Mouse (Mus musculus) kidney, postnatal 0 days (tissue): ENCODE measurements around the gene Creb5. TPM values are rescaled to one million over a fixed set of nuclear protein-coding genes. Genes with fewer than 3 reads are reported as not detected.

Source experiments
- ATAC-seq: fragments of 200-750 bp; cut with Nextera tagmentation; replicated peaks from 2 replicates; pipeline ENCODE4 v1.8.0; 2017; ENCODE audit warnings: low read depth, moderate number of reproducible peaks, moderate TSS enrichment, moderate library complexity; ENCODE audit not compliant: low FRiP score
- DNase-seq: peaks from one replicate; pipeline ENCODE4 v3.0.0-alpha.2; 2016; ENCODE audit warnings: low spot score
- H3K27ac ChIP-seq: fragments of 300-500 bp; sonication (generic); 2 replicates; pipeline ENCODE4 v1.5.1; 2014; ENCODE audit warnings: mild to moderate bottlenecking
- H3K27me3 ChIP-seq: fragments of 300-500 bp; sonication (generic); 2 replicates; pipeline ENCODE4 v1.6.1; 2014; ENCODE audit warnings: low read length, mixed read lengths; ENCODE audit not compliant: insufficient read depth
- H3K36me3 ChIP-seq: fragments of 300-500 bp; sonication (generic); 2 replicates; pipeline ENCODE4 v1.6.1; 2014; ENCODE audit warnings: low read length, mixed read lengths; ENCODE audit not compliant: insufficient read depth
- H3K4me1 ChIP-seq: fragments of 300-500 bp; sonication (generic); replicated peaks from 2 replicates; pipeline ENCODE4 v1.6.1; 2014; ENCODE audit warnings: antibody characterized with exemption, low read length, mixed read lengths; ENCODE audit not compliant: insufficient read depth
- H3K4me2 ChIP-seq: fragments of 300-500 bp; sonication (generic); 2 replicates; pipeline ENCODE4 v1.6.1; 2014; ENCODE audit warnings: mild to moderate bottlenecking, low read length, moderate library complexity, mixed read lengths
- H3K4me3 ChIP-seq: fragments of 300-500 bp; sonication (generic); replicated peaks from 2 replicates; pipeline ENCODE4 v1.5.1; 2014; ENCODE audit warnings: low read depth, low read length
- H3K9ac ChIP-seq: fragments of 300-500 bp; sonication (generic); 2 replicates; pipeline ENCODE4 v1.6.1; 2014; ENCODE audit warnings: low read depth, low read length
- H3K9me3 ChIP-seq: fragments of 300-500 bp; sonication (generic); replicated peaks from 2 replicates; pipeline ENCODE4 v1.6.1; 2016; ENCODE audit warnings: low read length, inconsistent platforms, mixed read lengths
- CTCF ChIP-seq: IDR thresholded peaks from 2 replicates; pipeline ENCODE4 v1.5.1; 2016; ENCODE audit warnings: antibody characterized with exemption, low read depth, mild to moderate bottlenecking, moderate library complexity
- WGBS: fragments of 180-500 bp; shearing (Covaris S2); extraction: QIAGEN DNeasy Blood & Tissue Kit; methylation state at CpG from one replicate; pipeline ENCODE4 v1.1.7; 2014; 5-methylcytosine and 5-hydroxymethylcytosine counted together
- polyA plus RNA-seq: library from polyadenylated mRNA; unstranded; fragments of >200 nt; fragmentation: Nextera tagmentation; extraction: Ambion mirVana; gene quantifications from 2 replicates; pipeline ENCODE4 v1.2.1, GENCODE M21; 2015

Gene Creb5
- polyA plus RNA-seq, 1 experiment from 2014 or later: 1.6 TPM

DNA sequence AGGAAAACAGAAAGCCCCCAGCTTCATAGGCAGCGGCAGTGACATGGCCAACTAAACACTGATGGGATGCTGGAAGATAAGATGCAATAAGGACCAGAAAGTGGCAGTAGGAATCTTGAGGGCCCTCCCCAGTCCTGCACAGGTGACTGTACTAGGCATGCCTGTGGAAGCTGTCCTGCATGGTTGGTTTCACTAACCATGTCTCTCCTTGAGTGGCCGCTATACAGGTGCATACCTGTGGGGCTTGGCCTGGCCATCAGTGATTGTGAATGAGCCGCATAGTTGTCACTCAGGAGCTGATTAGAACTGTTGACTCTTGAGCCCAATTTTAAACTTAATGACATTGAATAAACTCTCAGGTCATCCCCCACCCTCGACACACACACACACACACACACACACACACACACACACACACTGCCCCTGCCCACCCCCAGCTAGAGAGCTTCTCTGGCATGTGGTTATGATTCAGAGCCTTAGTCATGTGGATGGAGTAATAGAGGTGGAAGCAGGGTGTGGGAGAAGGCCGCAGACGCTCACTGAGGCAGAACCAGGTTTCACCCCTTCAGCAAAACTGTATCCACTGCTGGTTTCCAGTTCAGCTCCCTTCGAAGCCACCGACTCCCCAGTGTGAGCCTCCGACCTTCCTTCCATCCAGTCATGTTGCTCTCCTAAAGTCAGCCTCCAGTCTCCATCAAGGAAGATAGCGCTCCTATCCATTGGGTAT is 419.7 kb downstream of the Creb5 start:
- no peak overlapping the region for H3K9ac ChIP-seq
- no peaks in the 10 kb centered on the region for H3K4me1 ChIP-seq
- H3K27me3 ChIP-seq: no peaks in the 10 kb centered on the region
- H3K27ac ChIP-seq: no peak overlapping the region
- H3K4me2 ChIP-seq: no peak overlapping the region
- no peaks in the 10 kb centered on the region for H3K9me3 ChIP-seq
- ATAC-seq: no peak
- no peak for DNase-seq
- 64% methylated on average over 10 of the region's 10 CpGs for WGBS
- peak; percentile 11; the same call in 1 of the 2 replicates for TF ChIP-seq CTCF
- no peak overlapping the region for H3K4me3 ChIP-seq
- no peaks in the 10 kb centered on the region for H3K36me3 ChIP-seq

DNA sequence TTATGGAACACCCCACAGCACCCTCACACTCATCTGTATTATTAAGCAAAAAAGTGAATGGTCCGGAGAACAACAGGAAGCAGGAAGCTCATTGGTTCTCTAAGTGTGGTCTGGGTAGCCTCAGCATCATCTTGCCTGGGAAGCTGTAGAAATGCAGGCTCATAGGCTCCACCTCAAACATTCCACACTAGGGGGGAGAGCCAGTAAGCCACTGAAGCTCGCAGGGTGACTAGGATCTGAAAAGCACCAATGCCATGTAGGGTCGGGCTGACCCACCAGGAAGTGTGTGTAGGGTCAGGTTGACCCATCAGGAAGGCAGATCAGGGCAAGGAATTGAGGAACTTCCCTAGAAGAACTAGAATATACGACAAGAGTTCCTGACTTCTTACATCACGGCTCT is 420.7 kb downstream of the Creb5 start:
- Histone ChIP-seq H3K36me3 (no peaks in the 10 kb centered on the region), H3K4me3 (no peak overlapping the region), H3K4me2 (no peak overlapping the region), H3K27ac (no peak overlapping the region), H3K9ac (no peak overlapping the region), H3K4me1 (no peaks in the 10 kb centered on the region), H3K27me3 (no peaks in the 10 kb centered on the region), H3K9me3 (no peaks in the 10 kb centered on the region)
- DNase-seq: peak; percentile 32
- no peak for ATAC-seq
- TF ChIP-seq CTCF: no peak
- WGBS: 52% methylated on average over 5 of the region's 5 CpGs

GRCm38 (mm10) chr6:53709694-53710442 is 422.8 kb downstream of the Creb5 start:
- WGBS: 91% methylated on average over 14 of the region's 14 CpGs
- no peak for TF ChIP-seq CTCF

GRCm38 (mm10) chr6:53710560-53710959 is 423.5 kb downstream of the Creb5 start:
- Histone ChIP-seq H3K4me2 (no peak overlapping the region), H3K27ac (no peak overlapping the region), H3K27me3 (no peaks in the 10 kb centered on the region), H3K4me1 (no peaks in the 10 kb centered on the region), H3K9ac (no peak overlapping the region), H3K4me3 (no peak overlapping the region), H3K9me3 (no peaks in the 10 kb centered on the region), H3K36me3 (no peaks in the 10 kb centered on the region)
- no peak for ATAC-seq
- DNase-seq: no peak
- 83% methylated on average over 5 of the region's 5 CpGs for WGBS
- no peak for TF ChIP-seq CTCF

More at GRCm38 (mm10) chr6:53709694-53710442, 422.8 kb downstream of the Creb5 start:
- ATAC-seq (no peak), DNase-seq (no peak)
- H3K4me3 ChIP-seq: no peak overlapping the region
- no peaks in the 10 kb centered on the region for H3K9me3 ChIP-seq
- H3K27ac ChIP-seq: no peak overlapping the region
- H3K4me1 ChIP-seq: no peaks in the 10 kb centered on the region
- H3K9ac ChIP-seq: no peak overlapping the region
- H3K4me2 ChIP-seq: no peak overlapping the region
- no peaks in the 10 kb centered on the region for H3K27me3 ChIP-seq
- no peaks in the 10 kb centered on the region for H3K36me3 ChIP-seq

- ATAC-seq: no peak
- H3K27me3 ChIP-seq: no peaks in the 10 kb centered on the region
- H3K9me3 ChIP-seq: no peaks in the 10 kb centered on the region
- no peak overlapping the region for H3K27ac ChIP-seq
- no peak overlapping the region for H3K4me3 ChIP-seq
- TF ChIP-seq CTCF: no peak
- H3K9ac ChIP-seq: no peak overlapping the region
- 65% methylated on average over 9 of the region's 9 CpGs for WGBS
- no peak for DNase-seq
- no peaks in the 10 kb centered on the region for H3K4me1 ChIP-seq
- no peak overlapping the region for H3K4me2 ChIP-seq
- H3K36me3 ChIP-seq: no peaks in the 10 kb centered on the region
These were observed 426.1 kb downstream of the Creb5 start for GRCm38 (mm10) chr6:53713152-53713551.

- ATAC-seq (no peak), DNase-seq (no peak)
These were observed 427.8 kb downstream of the Creb5 start for GRCm38 (mm10) chr6:53714908-53715321.

More at GRCm38 (mm10) chr6:53714908-53715321, 427.8 kb downstream of the Creb5 start:
- Histone ChIP-seq H3K27me3 (no peaks in the 10 kb centered on the region), H3K9ac (no peak overlapping the region), H3K9me3 (no peaks in the 10 kb centered on the region), H3K27ac (no peak overlapping the region), H3K4me3 (no peak overlapping the region), H3K36me3 (no peaks in the 10 kb centered on the region), H3K4me1 (no peaks in the 10 kb centered on the region), H3K4me2 (no peak overlapping the region)
- WGBS: 89% methylated on average over 9 of the region's 9 CpGs
- TF ChIP-seq CTCF: no peak
